Mouse (Mus musculus): ENCODE results near the gene Apbb2. TPM values are rescaled to one million over a fixed set of nuclear protein-coding genes. Genes with fewer than 3 reads are reported as not detected.

The Apbb2 gene
- polyA plus RNA-seq, 1 experiment from 2014 or later, result 38.0 TPM

- POLR2A ChIA-PET, result no interaction called here
- CTCF ChIA-PET, result no interaction called here
- H3K27me3 ChIP-seq, result no peaks in the 10 kb centered on the region
- in situ Hi-C loops (cut with MboI; ENCODE audit: low pct_unique_long_range_greater_than_20kb), result loop anchor here (25.0 kb wide), 1 partner anchor 216 kb away; no protein-coding TSS in a partner anchor
- DNase-seq (ENCODE audit: low read depth, low spot score) (no peak), ATAC-seq (no peak)
- TF ChIP-seq CTCF (IDR thresholded peaks at IDR 0.05), result no peak
Measured at GRCm38 (mm10) chr5:66603746-66604145, 14.8 kb downstream of the Apbb2 start.

GRCm38 (mm10) chr5:66603223-66603622 lies 15.4 kb downstream of the Apbb2 start:
- DNase-seq (ENCODE audit: low read depth, low spot score) (no peak), ATAC-seq (no peak)
- no peak for TF ChIP-seq CTCF (IDR thresholded peaks at IDR 0.05)
- no peaks in the 10 kb centered on the region for H3K27me3 ChIP-seq
- CTCF ChIA-PET, result interaction anchor here (1.1 kb wide), 1 partner anchor 11 kb away, joined by 3 read pairs; no protein-coding TSS in a partner anchor
- POLR2A ChIA-PET, result no interaction called here
- in situ Hi-C loops (cut with MboI; ENCODE audit: low pct_unique_long_range_greater_than_20kb), result loop anchor here (25.0 kb wide), 1 partner anchor 216 kb away; no protein-coding TSS in a partner anchor

- TF ChIP-seq CTCF (IDR thresholded peaks at IDR 0.05), result no peak
- POLR2A ChIA-PET, result interaction anchor here (0.7 kb wide), 1 partner anchor 231 kb away, joined by 3 read pairs; no protein-coding TSS in a partner anchor
- no peaks in the 10 kb centered on the region for H3K27me3 ChIP-seq
- ATAC-seq (no peak), DNase-seq (ENCODE audit: low read depth, low spot score) (no peak)
- CTCF ChIA-PET, result interaction anchor here (0.8 to 1.1 kb wide), 2 partner anchors 10 to 16 kb away, joined by 3 read pairs; partner anchors contain the start of gene Apbb2
- in situ Hi-C loops (cut with MboI; ENCODE audit: low pct_unique_long_range_greater_than_20kb), result loop anchor here (25.0 kb wide), 1 partner anchor 215 kb away; no protein-coding TSS in a partner anchor
Measured at GRCm38 (mm10) chr5:66602287-66602820, 16.2 kb downstream of the Apbb2 start.

GRCm38 (mm10) chr5:66600415-66600814 lies 18.2 kb downstream of the Apbb2 start:
- ChIA-PET POLR2A (no interaction called here), CTCF (interaction anchor here (1.0 kb wide), 1 partner anchor 416 kb away, joined by 3 read pairs; no protein-coding TSS in a partner anchor)
- no peak for TF ChIP-seq CTCF (IDR thresholded peaks at IDR 0.05)
- no peak for ATAC-seq
- no peaks in the 10 kb centered on the region for H3K27me3 ChIP-seq
- in situ Hi-C loops (cut with MboI; ENCODE audit: low pct_unique_long_range_greater_than_20kb), result loop anchor here (25.0 kb wide), 1 partner anchor 213 kb away; no protein-coding TSS in a partner anchor
- peak; percentile 44 for DNase-seq (ENCODE audit: low read depth, low spot score)

DNA sequence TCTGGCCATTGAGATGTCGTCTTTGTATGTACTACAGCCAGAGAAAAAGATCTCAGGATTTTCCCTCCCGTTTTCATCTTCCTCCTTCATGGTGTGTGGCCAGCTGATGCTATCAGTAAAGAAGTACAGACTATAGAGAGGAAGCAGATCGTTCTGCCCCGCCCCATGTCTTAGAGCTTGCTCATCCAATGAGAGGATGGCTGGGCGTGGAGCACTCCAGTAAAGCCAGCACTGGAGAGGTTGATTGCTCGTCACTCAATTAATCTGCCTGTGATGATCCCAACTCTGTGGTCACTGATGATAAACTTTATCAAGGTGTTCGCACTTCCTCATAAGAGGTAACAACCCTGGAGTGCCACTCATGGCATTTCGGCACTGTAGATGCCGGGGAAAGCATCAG lies 18.7 kb downstream of the Apbb2 start:
- in situ Hi-C loops (cut with MboI; ENCODE audit: low pct_unique_long_range_greater_than_20kb), result loop anchor here (25.0 kb wide), 1 partner anchor 213 kb away; no protein-coding TSS in a partner anchor
- H3K27me3 ChIP-seq, result no peaks in the 10 kb centered on the region
- TF ChIP-seq CTCF (IDR thresholded peaks at IDR 0.05), result no peak
- ChIA-PET CTCF (no interaction called here), POLR2A (no interaction called here)
- ATAC-seq (no peak), DNase-seq (ENCODE audit: low read depth, low spot score) (no peak)

- ChIA-PET CTCF (interaction anchor here (1.3 kb wide), 1 partner anchor 13 kb away, joined by 3 read pairs; no protein-coding TSS in a partner anchor), POLR2A (no interaction called here)
- ATAC-seq (no peak), DNase-seq (ENCODE audit: low read depth, low spot score) (no peak)
- in situ Hi-C loops (cut with MboI; ENCODE audit: low pct_unique_long_range_greater_than_20kb), result no loop called here
- no peak for TF ChIP-seq CTCF (IDR thresholded peaks at IDR 0.05)
- no peaks in the 10 kb centered on the region for H3K27me3 ChIP-seq
Measured at GRCm38 (mm10) chr5:66596296-66596695, 22.3 kb downstream of the Apbb2 start.

DNA sequence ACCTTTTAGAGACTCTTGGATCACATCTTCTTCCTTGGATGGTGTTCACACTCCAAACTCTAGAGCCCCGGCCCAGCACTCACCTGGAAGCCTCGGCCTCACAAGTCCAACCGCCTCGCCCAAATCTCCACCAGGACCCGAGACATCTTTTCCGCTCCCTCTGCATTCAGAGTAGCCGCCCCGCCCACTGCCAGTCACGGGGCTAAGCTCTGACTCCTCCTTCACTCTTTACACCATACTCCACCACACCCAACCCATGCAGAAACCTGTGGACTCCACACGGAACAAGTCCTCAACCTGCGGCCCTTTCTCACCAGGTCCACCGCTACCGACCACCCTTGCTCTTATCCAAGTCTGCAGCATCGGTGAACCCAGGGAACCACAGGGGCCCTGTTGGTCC lies 23.7 kb downstream of the Apbb2 start:
- no peak for TF ChIP-seq CTCF (IDR thresholded peaks at IDR 0.05)
- DNase-seq (ENCODE audit: low read depth, low spot score) (no peak), ATAC-seq (no peak)
- in situ Hi-C loops (cut with MboI; ENCODE audit: low pct_unique_long_range_greater_than_20kb), result no loop called here
- CTCF ChIA-PET, result no interaction called here
- POLR2A ChIA-PET, result no interaction called here
- no peaks in the 10 kb centered on the region for H3K27me3 ChIP-seq

- ATAC-seq, result peak; percentile 95
- DNase-seq (ENCODE audit: low read depth, low spot score), result peak; percentile 92
- TF ChIP-seq CTCF (IDR thresholded peaks at IDR 0.05), result no peak
- POLR2A ChIA-PET, result no interaction called here
- in situ Hi-C loops (cut with MboI; ENCODE audit: low pct_unique_long_range_greater_than_20kb), result no loop called here
- CTCF ChIA-PET, result interaction anchor here (1.2 to 1.5 kb wide), 2 partner anchors 21 to 82 kb away, joined by 3 to 4 read pairs; no protein-coding TSS in a partner anchor
- no peaks in the 10 kb centered on the region for H3K27me3 ChIP-seq
Measured at GRCm38 (mm10) chr5:66586236-66586745, 32.3 kb downstream of the Apbb2 start.

GRCm38 (mm10) chr5:66583019-66583406 lies 35.6 kb downstream of the Apbb2 start:
- no peak for TF ChIP-seq CTCF (IDR thresholded peaks at IDR 0.05)
- POLR2A ChIA-PET, result no interaction called here
- no peak for ATAC-seq

GRCm38 (mm10) chr5:66582281-66583018 lies 36.1 kb downstream of the Apbb2 start:
- ChIA-PET POLR2A (no interaction called here), CTCF (interaction anchor here (0.8 to 2.4 kb wide), 2 partner anchors 10 to 29 kb away, joined by 3 to 6 read pairs; no protein-coding TSS in a partner anchor)
- H3K27me3 ChIP-seq, result no peaks in the 10 kb centered on the region
- no peak for TF ChIP-seq CTCF (IDR thresholded peaks at IDR 0.05)
- DNase-seq (ENCODE audit: low read depth, low spot score) (no peak), ATAC-seq (no peak)
- in situ Hi-C loops (cut with MboI; ENCODE audit: low pct_unique_long_range_greater_than_20kb), result no loop called here

More at GRCm38 (mm10) chr5:66583019-66583406, 35.6 kb downstream of the Apbb2 start:
- in situ Hi-C loops (cut with MboI; ENCODE audit: low pct_unique_long_range_greater_than_20kb), result no loop called here
- CTCF ChIA-PET, result interaction anchor here (0.8 kb wide), 1 partner anchor 29 kb away, joined by 3 read pairs; no protein-coding TSS in a partner anchor
- DNase-seq (ENCODE audit: low read depth, low spot score), result no peak
- H3K27me3 ChIP-seq, result no peaks in the 10 kb centered on the region
